In the genomic region with DNA sequence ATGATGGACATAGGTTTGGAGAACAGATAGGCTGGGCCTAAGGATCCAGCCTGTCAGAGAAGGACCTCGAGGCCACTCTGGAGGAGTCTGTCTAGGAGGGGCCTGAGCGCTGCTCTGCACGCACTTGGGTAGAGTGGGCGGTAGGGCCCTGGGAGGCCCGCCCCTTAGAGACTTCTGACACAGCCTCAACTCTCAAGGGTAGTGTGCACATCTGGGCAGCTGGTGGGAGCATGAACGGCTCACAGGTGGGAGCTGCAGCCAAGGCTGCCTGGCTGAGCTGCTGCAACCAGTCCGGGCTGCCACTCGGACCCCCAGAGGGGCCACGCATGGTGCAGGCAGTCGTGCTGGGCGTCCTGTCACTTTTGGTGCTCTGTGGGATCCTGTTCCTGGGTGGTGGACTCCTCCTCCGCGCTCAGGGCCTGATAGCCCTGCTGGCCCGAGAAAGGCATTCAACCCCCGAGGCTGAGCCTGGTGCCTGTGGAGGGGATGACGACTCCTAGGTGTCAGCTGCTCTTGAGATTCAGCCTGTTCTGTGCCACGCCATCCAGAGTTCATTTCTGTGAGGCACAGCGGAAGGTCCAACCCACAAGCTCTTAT, we compare ENCODE assay signal across 13 mouse cellular contexts. TPM values are rescaled to one million over a fixed set of nuclear protein-coding genes. Genes with fewer than 3 reads are reported as not detected.
DNase-seq lines count a peak whose midpoint lies in the region; ATAC-seq and TF ChIP-seq lines count a peak whose summit lies in the region.
"Had no signal": no experiment of that assay in that cellular context is flagged by ENCODE, and none has a peak within 500 bp of the region (broad histone marks: within the 10 kb centered on the region; RNA-seq: fewer than 3 reads in every experiment).

A gene (plus strand): TSS at position 188 of the 597 bp plus-strand sequence.

- ATAC-seq in lung, embryonic 15.5 days (ENCODE audit: borderline replicate concordance, extremely low read depth, low FRiP score, low TSS enrichment) = peak; percentile 41
- 0 out of 2 replicates have a peak, but pooled peaks have one; percentile 19 for ATAC-seq in heart, postnatal 0 days (ENCODE audit: insufficient read depth, low read depth)
- no peak for ATAC-seq in stomach, postnatal 0 days (ENCODE audit: low FRiP score, low TSS enrichment)
- ATAC-seq: forebrain, embryonic 14.5 days; Patski had no signal

- no peak for TF ChIP-seq EP300 in heart, postnatal 0 days (IDR thresholded peaks at IDR 0.05; ENCODE audit: low read depth)
- TF ChIP-seq EP300 in stomach, postnatal 0 days (optimal IDR thresholded peaks at IDR 0.05) = no peak

- intact Hi-C loops in heart, postnatal 25 days (cut with DNase I) = no loop called here

- WGBS in heart, embryonic 10.5 days = 44% methylated on average over 18 of the region's 18 CpGs
- WGBS in lung, embryonic 15.5 days = 35% methylated on average over 18 of the region's 18 CpGs
- 40% methylated on average over 18 of the region's 18 CpGs for WGBS in heart, postnatal 0 days
- WGBS in stomach, postnatal 0 days = 48% methylated on average over 18 of the region's 18 CpGs

- H3K27me3 ChIP-seq in heart, embryonic 10.5 days (ENCODE audit: insufficient read depth, poor library complexity, severe bottlenecking) = no peaks in the 10 kb centered on the region
- H3K27me3 ChIP-seq in lung, embryonic 15.5 days = no peaks in the 10 kb centered on the region
- H3K27me3 ChIP-seq in heart, postnatal 0 days (ENCODE audit: control insufficient read depth, insufficient read depth, low read length) = no peaks in the 10 kb centered on the region
- no peaks in the 10 kb centered on the region for H3K27me3 ChIP-seq in stomach, postnatal 0 days (ENCODE audit: control insufficient read depth, insufficient read depth, low read length)
- H3K27me3 ChIP-seq: Patski had no signal

- DNase-seq in heart, embryonic 10.5 days (ENCODE audit: low spot score) = no peak
- no peak for DNase-seq in heart, postnatal 25 days (ENCODE audit: low spot score)
- no peak for DNase-seq in lung, postnatal 25 days (ENCODE audit: low spot score)
- no peak for DNase-seq in heart, postnatal 0 days (ENCODE audit: low spot score)
- no peak for DNase-seq in stomach, postnatal 0 days (ENCODE audit: low spot score)
- DNase-seq in right cerebral cortex, postnatal 10 days (ENCODE audit: low spot score in 2 of 2) = no peak
- no peak for DNase-seq in left cerebral cortex, adult 8-10 months (ENCODE audit: low spot score in 2 of 2)

- peaks cover 40% of the 10 kb centered on the region for H3K36me3 ChIP-seq in heart, embryonic 10.5 days
- peaks cover 35% of the 10 kb centered on the region for H3K36me3 ChIP-seq in lung, embryonic 15.5 days
- peaks cover 40% of the 10 kb centered on the region for H3K36me3 ChIP-seq in heart, postnatal 0 days (replicated peaks; ENCODE audit: control insufficient read depth, insufficient read depth, low read length)
- H3K36me3 ChIP-seq in stomach, postnatal 0 days (ENCODE audit: control insufficient read depth, insufficient read depth, low read length) = peaks cover 13% of the 10 kb centered on the region

- peaks cover 30% of the 10 kb centered on the region for H3K4me1 ChIP-seq in heart, embryonic 10.5 days
- 0 out of 2 replicates have a peak, but pooled peaks cover 21% of the 10 kb centered on the region for H3K4me1 ChIP-seq in lung, embryonic 15.5 days
- H3K4me1 ChIP-seq in heart, postnatal 0 days (ENCODE audit: control insufficient read depth, insufficient read depth) = peaks cover 8% of the 10 kb centered on the region; the same call in 1 of the 2 replicates
- no peaks in the 10 kb centered on the region for H3K4me1 ChIP-seq in stomach, postnatal 0 days (replicated peaks; ENCODE audit: control insufficient read depth, insufficient read depth)
- H3K4me1 ChIP-seq: midbrain, embryonic 12.5 days had no signal

- no peaks in the 10 kb centered on the region for H3K9me3 ChIP-seq in heart, embryonic 10.5 days
- no peaks in the 10 kb centered on the region for H3K9me3 ChIP-seq in lung, embryonic 15.5 days
- no peaks in the 10 kb centered on the region for H3K9me3 ChIP-seq in heart, postnatal 0 days (replicated peaks; ENCODE audit: control insufficient read depth, low read length)
- no peaks in the 10 kb centered on the region for H3K9me3 ChIP-seq in stomach, postnatal 0 days (ENCODE audit: control insufficient read depth, low read length)
- H3K9me3 ChIP-seq: midbrain, embryonic 12.5 days had no signal

- H3K27ac ChIP-seq in heart, embryonic 10.5 days = peak within 1 kb of the TSS; percentile 74
- H3K27ac ChIP-seq in lung, embryonic 15.5 days = peak within 1 kb of the TSS; percentile 93
- H3K27ac ChIP-seq in heart, postnatal 0 days (ENCODE audit: low read depth) = peak within 1 kb of the TSS; percentile 66
- H3K27ac ChIP-seq in stomach, postnatal 0 days (replicated peaks) = peak within 1 kb of the TSS; percentile 45; the same call in 1 of the 2 replicates
- H3K27ac ChIP-seq: hindbrain, embryonic 14.5 days; midbrain, embryonic 12.5 days had no signal

- peak within 1 kb of the TSS; percentile 51 for H3K4me2 ChIP-seq in lung, embryonic 15.5 days
- peak within 1 kb of the TSS; percentile 30 for H3K4me2 ChIP-seq in heart, postnatal 0 days (ENCODE audit: low read depth, low read length)
- peak within 1 kb of the TSS; percentile 17; the same call in 1 of the 2 replicates for H3K4me2 ChIP-seq in stomach, postnatal 0 days (replicated peaks; ENCODE audit: low read depth)
- H3K4me2 ChIP-seq: hindbrain, embryonic 14.5 days; midbrain, embryonic 12.5 days had no signal

- no peak for TF ChIP-seq CTCF in heart, postnatal 0 days (IDR thresholded peaks at IDR 0.05; ENCODE audit: low read depth)
- no peak for TF ChIP-seq CTCF in stomach, postnatal 0 days (IDR thresholded peaks at IDR 0.05; ENCODE audit: low read depth)

- peak within 1 kb of the TSS; percentile 40 for H3K9ac ChIP-seq in lung, embryonic 15.5 days
- H3K9ac ChIP-seq in heart, postnatal 0 days (replicated peaks; ENCODE audit: low read depth, low read length) = peak within 1 kb of the TSS; percentile 24; the same call in 1 of the 2 replicates
- H3K9ac ChIP-seq in stomach, postnatal 0 days (ENCODE audit: low read length) = peak within 1 kb of the TSS; percentile 4
- H3K9ac ChIP-seq: hindbrain, embryonic 14.5 days; midbrain, embryonic 12.5 days had no signal

- peak within 1 kb of the TSS; percentile 22 for H3K4me3 ChIP-seq in heart, embryonic 10.5 days
- H3K4me3 ChIP-seq in lung, embryonic 15.5 days = peak within 1 kb of the TSS; percentile 42
- H3K4me3 ChIP-seq in heart, postnatal 0 days (ENCODE audit: low read depth, low read length) = peak within 1 kb of the TSS; percentile 12; the same call in 1 of the 2 replicates
- H3K4me3 ChIP-seq in stomach, postnatal 0 days (ENCODE audit: low read depth, low read length) = 0 out of 2 replicates have a peak within 1 kb of the TSS, but pooled peaks have one; percentile 6
- H3K4me3 ChIP-seq: midbrain, embryonic 12.5 days had no signal

RNA-seq across cellular contexts. Expression of the gene that starts here (rescaled TPM):
- polyA plus RNA-seq in heart, embryonic 10.5 days (2016; fragmentation: Nextera tagmentation; extraction: Ambion mirVana) = 0.49 and 1.8 TPM in 2 replicates
- total RNA-seq in heart, postnatal 25 days (2021) = 1 to 10 TPM; 1.3 to 1.5 TPM
- polyA plus RNA-seq in lung, embryonic 15.5 days (2015; fragmentation: Nextera tagmentation; extraction: Ambion mirVana) = 48.1 and 50.0 TPM in 2 replicates
- 6.5 and 8.4 TPM in 2 replicates for total RNA-seq in heart, postnatal 0 days (2014; rRNA removed; ENCODE audit: low replicate concordance)
- polyA plus RNA-seq in heart, postnatal 0 days (2015; fragmentation: Nextera tagmentation; extraction: Ambion mirVana) = 6.4 and 8.1 TPM in 2 replicates
- polyA plus RNA-seq in stomach, postnatal 0 days (2015; fragmentation: Nextera tagmentation; extraction: Ambion mirVana) = 2.4 TPM in 2 replicates
- total RNA-seq in left cerebral cortex, adult 8-10 months (2022) = under 1 TPM in 3 of 4 experiments, not detected in 1; 0.18 to 0.91 (median 0.84) TPM
- total RNA-seq: common myeloid progenitor, adult 5-6 weeks had no signal
- polyA plus RNA-seq: Patski had no signal
